Mouse (Mus musculus): ENCODE results near the gene Bpnt1.

The Bpnt1 gene

DNA sequence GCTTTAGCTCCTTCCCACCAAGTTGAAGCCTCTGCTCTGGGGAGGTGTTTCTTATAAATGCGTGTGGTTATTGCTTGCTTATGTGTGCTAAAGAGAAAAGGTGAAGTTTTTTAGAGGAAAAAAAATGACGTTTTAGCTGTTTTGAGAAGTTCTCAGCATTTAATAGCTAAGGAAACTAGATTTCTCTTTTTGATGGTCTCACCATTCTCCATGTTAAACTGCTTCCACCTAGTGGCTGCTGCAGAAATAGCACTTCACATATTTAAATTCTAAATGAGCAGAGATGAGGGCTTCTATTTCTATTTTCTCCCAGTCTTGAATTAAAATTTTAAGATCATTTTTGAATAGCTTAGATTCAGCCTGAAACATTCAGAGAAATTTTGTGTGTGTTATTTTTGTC lies 72.1 kb downstream of the Bpnt1 start:
- DNase-seq (ENCODE audit: low spot score in 2 of 2) = peak in 1 of 2 experiments; percentile 32

DNA sequence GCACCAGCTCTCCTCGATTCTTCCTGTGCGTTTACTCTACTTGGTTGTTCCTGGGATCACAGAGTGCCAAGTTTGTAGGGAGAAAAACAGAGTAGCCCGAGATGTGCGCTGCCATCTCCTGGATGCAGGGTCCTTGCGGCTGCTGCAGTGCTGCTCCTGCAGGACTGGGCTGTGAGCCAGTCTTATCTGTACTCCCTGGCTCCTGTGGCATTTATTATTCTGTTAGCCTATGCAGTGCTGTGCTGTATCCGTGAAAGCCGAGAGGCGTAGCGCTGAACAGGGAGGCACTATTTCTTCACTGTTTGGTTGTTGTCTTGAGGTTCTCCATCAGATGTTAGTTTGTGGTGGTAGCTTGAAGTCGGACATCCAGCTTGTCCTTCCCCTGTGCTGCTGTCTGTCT lies 74.0 kb downstream of the Bpnt1 start:
- DNase-seq (ENCODE audit: low spot score in 2 of 2) = no peak

Data from thymus, postnatal 10 days (tissue).